Mouse (Mus musculus) bone marrow, adult 2 months (tissue): ENCODE measurements around the gene Bckdk.

ENCODE experiments used
- CTCF ChIP-seq: fragments of 200-500 bp; IDR thresholded peaks from 2 replicates; pipeline ENCODE4 v1.5.1; 2011; ENCODE audit warnings: low read length, control low read depth; ENCODE audit not compliant: control insufficient read depth, insufficient read depth
- POLR2A ChIP-seq: fragments of 200-500 bp; IDR thresholded peaks from 2 replicates; pipeline ENCODE4 v1.6.1; 2011; ENCODE audit warnings: low read depth, mild to moderate bottlenecking, control low read depth, low read length, borderline replicate concordance; ENCODE audit not compliant: control insufficient read depth

DNA sequence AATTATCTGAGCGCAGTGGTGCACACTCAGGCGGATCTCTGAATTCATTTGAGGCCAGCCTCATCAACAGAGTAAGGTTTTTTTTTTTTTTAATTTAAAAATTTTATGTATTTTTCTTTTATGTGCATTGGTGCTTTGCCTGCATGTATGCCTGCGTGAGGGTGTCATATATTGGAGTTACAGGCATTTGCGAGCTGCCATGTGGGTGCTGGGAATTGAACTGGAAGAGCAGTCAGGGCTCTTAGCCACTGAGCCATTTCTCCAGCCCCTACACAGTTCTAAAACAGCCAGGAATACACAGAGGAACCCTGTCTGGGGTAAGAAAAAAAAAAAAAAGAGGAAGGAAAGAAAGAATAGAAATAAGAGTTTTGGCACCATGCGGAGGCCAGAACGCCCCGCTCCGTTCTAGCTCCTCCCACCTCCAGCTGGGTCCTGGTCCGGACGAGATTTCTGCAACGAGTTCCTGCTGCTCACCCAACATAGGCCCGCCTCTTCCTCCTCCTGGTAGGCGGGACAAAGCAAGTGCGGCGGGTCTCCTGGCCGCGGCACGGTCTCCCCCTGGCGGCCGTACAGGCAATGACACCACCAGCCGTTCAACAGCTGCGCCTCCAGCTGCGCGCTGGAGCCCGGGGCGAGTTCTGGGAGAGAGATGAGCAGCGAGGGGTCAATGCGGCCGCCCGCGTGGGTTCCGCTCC, 31.3 kb downstream of the Bckdk start:
- peak; percentile 93 for TF ChIP-seq CTCF
- no peak; the same call in 1 of the 2 replicates for TF ChIP-seq POLR2A
